Mouse (Mus musculus) spleen, embryonic (tissue): ENCODE results near the gene Sfpq.
"Not testable (repeated sequence)": the region's sequence is repeated elsewhere in the genome, so short reads cannot be mapped to it uniquely, and the experiment has no call there.

Experiments used
- CTCF ChIA-PET: fragments of 350-600 bp; sonication (Branson Sonifier 250); formaldehyde crosslinking; loops from one replicate; lab custom pipeline; 2022; lab: Charles Lee

Sfpq gene

GRCm38 (mm10) chr4:127021151-127021945 is at the start of gene Sfpq:
Gene Sfpq (plus strand): TSS chr4:127021324.
- CTCF ChIA-PET, result no interaction called here

- CTCF ChIA-PET, result no interaction called here
Observed at GRCm38 (mm10) chr4:126977467-126977866, 43.7 kb upstream of the Sfpq start.

- CTCF ChIA-PET, result no interaction called here
Observed at GRCm38 (mm10) chr4:126978706-126979105, 42.4 kb upstream of the Sfpq start.

- CTCF ChIA-PET, result interaction anchor here (0.7 to 1.1 kb wide), 2 partner anchors 9 to 638 kb away, joined by 3 to 8 read pairs; no protein-coding TSS in a partner anchor
Observed at GRCm38 (mm10) chr4:126983321-126983720, 37.8 kb upstream of the Sfpq start.

- CTCF ChIA-PET, result interaction anchor here (1.1 kb wide), 1 partner anchor 8 kb away, joined by 3 read pairs; no protein-coding TSS in a partner anchor
Observed at GRCm38 (mm10) chr4:126983736-126984525, 37.2 kb upstream of the Sfpq start.

- CTCF ChIA-PET, result no interaction called here
Observed at GRCm38 (mm10) chr4:126986768-126987167, 34.4 kb upstream of the Sfpq start.

- CTCF ChIA-PET, result no interaction called here
Observed at GRCm38 (mm10) chr4:126988503-126988902, 32.6 kb upstream of the Sfpq start.

GRCm38 (mm10) chr4:126990553-126990952 is 30.6 kb upstream of the Sfpq start:
- CTCF ChIA-PET, result interaction anchor here (0.7 kb wide), 1 partner anchor 41 kb away, joined by 4 read pairs; no protein-coding TSS in a partner anchor

- CTCF ChIA-PET, result interaction anchor here (1.4 kb wide), 1 partner anchor 9 kb away, joined by 3 read pairs; no protein-coding TSS in a partner anchor
Observed at GRCm38 (mm10) chr4:126992356-126992755, 28.8 kb upstream of the Sfpq start.

GRCm38 (mm10) chr4:126999372-126999771 is 21.8 kb upstream of the Sfpq start:
- CTCF ChIA-PET, result not testable (repeated sequence)

GRCm38 (mm10) chr4:127000601-127001105 is 20.5 kb upstream of the Sfpq start:
- CTCF ChIA-PET, result no interaction called here

- CTCF ChIA-PET, result no interaction called here
Observed at GRCm38 (mm10) chr4:127004384-127004783, 16.7 kb upstream of the Sfpq start.

- CTCF ChIA-PET, result no interaction called here
Observed at GRCm38 (mm10) chr4:127005113-127005936, 15.8 kb upstream of the Sfpq start.

GRCm38 (mm10) chr4:127015294-127015993 is 5.7 kb upstream of the Sfpq start:
- CTCF ChIA-PET, result not testable (repeated sequence)

GRCm38 (mm10) chr4:127016366-127016765 is 4.8 kb upstream of the Sfpq start:
- CTCF ChIA-PET, result no interaction called here

- CTCF ChIA-PET, result no interaction called here
Observed at GRCm38 (mm10) chr4:127020411-127021150, 543 bp upstream of the Sfpq start.

GRCm38 (mm10) chr4:127021989-127022626 is 984 bp downstream of the Sfpq start:
- CTCF ChIA-PET, result interaction anchor here (0.6 to 0.9 kb wide), 2 partner anchors 10 to 13 kb away, joined by 4 to 6 read pairs; no protein-coding TSS in a partner anchor

- CTCF ChIA-PET, result interaction anchor here (0.9 kb wide), 1 partner anchor 8 kb away, joined by 4 read pairs; no protein-coding TSS in a partner anchor
Observed at GRCm38 (mm10) chr4:127023201-127023600, 2.1 kb downstream of the Sfpq start.

GRCm38 (mm10) chr4:127024240-127024639 is 3.1 kb downstream of the Sfpq start:
- CTCF ChIA-PET, result interaction anchor here (0.7 kb wide), 1 partner anchor 202 kb away, joined by 5 read pairs; no protein-coding TSS in a partner anchor
